Mouse (Mus musculus) CD4-positive naive resting alpha-beta T cell, adult 57 days (primary cell): ENCODE measurements around the gene Zfp281. TPM values are rescaled to one million over a fixed set of nuclear protein-coding genes. Genes with fewer than 3 reads are reported as not detected.

Experiments
- total RNA-seq: library from RNA; stranded (reverse); gene quantifications from one replicate; pipeline ENCODE4 v1.2.4, GENCODE M21; 2023

The Zfp281 gene
- 69.8 TPM for total RNA-seq

DNA sequence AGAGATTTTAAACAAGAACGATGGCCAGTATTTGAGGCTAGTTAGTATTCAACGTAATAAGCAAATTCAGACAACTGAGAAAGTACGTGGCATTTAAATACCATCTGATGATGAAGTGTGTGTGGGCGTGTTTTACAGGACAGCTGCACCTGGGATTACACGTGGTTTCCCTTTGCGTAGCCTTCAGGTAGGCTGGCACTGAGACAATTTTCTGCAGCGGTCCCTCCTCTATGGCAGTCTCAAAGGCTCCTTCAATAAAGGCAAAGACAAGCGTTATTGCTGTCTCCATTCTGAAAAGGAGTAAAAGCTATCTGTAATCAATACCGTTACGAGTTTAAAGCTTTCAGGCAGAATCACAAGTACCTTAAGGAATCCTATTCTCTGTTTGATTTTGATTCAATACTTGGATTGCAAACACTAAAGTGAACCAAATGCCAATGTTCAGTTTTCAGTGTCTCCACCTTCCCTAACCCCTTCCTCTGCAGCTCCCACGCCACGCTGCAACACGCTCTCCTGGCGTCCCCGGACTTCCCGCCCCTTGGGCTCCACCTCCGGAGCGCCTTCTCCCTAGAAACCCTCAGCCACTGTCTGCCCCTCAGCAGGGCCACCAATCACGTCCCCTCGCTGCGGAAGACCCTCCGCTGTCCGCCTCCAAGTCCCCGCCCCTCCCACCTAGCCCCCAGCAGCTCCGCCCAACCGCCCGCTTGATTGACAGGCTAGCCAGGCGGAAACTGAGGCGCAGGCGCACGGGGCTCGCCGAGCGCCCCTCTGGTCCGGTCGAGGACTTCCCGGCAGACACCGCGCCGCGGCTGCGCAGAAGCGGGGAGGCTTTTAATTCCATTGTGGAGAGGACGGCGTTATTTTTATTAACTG lies at the start of gene Zfp281:
Gene Zfp281, plus strand, starts transcription at position 756 of the 873 bp plus-strand sequence.

Other genes with a start within 250 kb of the Zfp281 start
- gene Ddx59, start 209.6 kb upstream of the Zfp281 start, total RNA-seq: 9.8 TPM
- gene Kif14, start 158.6 kb upstream of the Zfp281 start, total RNA-seq: 0.35 TPM